Mouse (Mus musculus) retina, postnatal 7 days (tissue): Measurements from ENCODE around the gene Naglu.
A peak's percentile ranks its signal among the peaks of the same experiment; 100 is the strongest.

ENCODE experiments used
- DNase-seq: peaks from one replicate; pipeline ENCODE4 v3.0.0-alpha.2; 2012; ENCODE audit warnings: low read depth, low spot score

Naglu gene

DNA sequence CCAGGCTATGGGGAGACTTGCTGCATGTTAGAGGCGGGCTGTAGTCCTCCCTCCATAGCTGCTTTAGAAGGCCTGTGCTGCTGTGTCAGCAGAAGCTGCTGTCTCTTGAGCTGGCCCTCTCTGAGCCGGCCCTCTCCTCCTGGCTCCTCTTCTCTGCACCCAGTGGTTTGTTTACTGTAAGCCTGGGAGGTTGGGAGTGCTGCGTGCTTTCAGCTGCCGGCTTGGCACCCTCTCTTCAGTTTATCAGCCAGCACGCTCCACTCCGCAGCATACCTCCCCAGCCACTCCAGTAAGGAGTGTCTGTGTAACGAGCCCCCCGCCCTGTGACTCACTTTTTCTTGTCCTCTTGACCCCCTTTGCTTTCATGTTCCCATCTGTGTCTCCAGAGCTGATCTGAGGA lies 12.9 kb upstream of the Naglu start:
- DNase-seq = no peak

DNA sequence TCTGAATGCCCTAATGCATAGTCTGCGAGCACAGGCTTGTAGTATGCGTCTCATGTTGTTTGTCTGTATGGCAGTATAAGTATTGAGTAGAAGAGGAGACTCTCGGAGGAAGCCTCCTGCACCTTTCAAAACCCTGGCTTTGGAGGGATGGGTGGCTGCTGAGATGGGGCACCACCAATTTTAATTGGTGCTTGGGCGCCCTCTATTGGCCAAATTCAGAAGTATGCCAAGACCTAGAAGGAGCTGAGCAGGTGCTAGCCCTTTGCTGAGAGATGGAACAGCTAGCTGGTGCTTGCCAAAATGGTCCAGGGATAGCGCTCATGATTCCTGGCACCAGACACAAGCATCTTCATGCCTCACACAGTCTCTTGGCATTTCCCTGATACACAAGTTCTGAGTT lies 12.0 kb upstream of the Naglu start:
- DNase-seq = peak; percentile 65

DNA sequence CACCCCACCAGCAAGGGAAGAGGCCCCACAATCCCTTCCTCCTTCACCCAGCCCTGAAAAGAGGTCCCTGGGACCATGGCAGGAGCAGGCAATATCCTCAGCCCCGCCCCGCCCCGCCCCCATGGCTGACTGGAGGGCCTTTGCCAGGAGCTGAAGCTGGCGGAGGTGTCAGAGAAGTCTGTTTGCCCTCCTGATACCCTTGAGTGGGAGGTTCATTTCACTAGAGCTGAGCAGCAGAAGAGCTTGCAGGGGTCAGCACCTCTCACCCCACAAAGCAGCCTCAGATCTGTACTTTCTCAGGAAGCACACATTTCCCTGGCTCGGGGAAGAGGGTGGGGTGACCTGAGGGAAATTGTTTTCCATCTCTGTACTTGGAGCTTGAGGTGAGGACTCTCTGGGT lies 11.1 kb upstream of the Naglu start:
- no peak for DNase-seq

DNA sequence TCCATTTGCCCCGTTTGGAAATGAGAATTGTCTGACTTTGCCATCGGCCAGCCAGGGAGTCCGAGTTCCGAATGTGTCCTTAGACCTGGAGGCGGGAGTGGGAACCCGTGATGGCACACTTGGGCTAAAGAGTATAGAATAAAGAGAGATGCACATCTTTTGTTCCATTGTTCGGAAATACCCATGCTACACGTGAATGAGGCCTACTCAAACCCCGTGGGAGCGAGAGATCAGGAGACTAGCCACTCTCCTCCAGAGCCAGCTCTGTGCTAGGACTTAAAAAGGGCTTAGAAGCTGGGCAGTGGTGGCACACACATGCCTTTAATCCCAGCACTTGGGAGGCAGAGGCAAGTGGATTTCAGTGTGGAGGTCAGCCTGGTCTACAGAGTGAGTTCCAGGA lies 10.3 kb upstream of the Naglu start:
- DNase-seq = no peak

DNA sequence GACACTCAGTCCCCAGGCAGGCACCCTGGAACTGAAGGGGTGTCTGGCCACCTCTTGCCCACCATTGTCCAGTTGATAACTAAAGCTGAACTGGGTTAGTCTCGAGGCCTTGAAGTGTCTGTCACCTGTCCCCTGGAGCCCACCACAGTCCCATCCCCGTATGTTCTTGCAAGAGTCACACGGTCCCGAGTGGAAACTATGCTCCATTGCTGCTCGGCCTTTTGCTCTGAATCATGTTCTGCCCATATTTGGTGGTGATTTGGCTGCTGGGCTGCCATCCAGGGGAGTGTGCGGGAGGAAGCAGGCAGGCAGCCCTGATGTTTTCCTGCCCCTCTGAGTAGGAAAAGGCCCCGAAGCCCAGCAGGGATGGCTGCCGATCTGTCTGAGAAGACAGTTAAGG lies 9.7 kb upstream of the Naglu start:
- DNase-seq = no peak

DNA sequence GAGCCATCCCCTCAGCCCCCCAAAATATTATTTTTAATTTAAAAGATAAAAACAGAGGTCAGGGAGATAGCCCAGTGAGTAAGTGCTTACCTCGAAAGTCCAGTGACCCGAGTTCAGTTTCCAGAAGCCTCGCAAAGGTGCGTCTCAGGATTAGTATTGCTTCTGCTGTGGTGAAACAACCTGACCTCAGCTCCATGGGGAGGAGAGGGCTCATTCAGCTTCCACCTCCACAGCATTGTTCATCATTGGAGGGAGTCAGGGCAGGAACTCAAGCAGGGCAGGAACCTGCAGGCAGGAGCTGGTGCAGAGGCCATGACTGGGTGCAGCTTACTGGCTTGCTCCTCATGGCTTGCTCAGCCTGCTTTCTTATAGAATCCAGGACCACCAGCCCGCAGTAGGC lies 8.8 kb upstream of the Naglu start:
- no peak for DNase-seq

DNA sequence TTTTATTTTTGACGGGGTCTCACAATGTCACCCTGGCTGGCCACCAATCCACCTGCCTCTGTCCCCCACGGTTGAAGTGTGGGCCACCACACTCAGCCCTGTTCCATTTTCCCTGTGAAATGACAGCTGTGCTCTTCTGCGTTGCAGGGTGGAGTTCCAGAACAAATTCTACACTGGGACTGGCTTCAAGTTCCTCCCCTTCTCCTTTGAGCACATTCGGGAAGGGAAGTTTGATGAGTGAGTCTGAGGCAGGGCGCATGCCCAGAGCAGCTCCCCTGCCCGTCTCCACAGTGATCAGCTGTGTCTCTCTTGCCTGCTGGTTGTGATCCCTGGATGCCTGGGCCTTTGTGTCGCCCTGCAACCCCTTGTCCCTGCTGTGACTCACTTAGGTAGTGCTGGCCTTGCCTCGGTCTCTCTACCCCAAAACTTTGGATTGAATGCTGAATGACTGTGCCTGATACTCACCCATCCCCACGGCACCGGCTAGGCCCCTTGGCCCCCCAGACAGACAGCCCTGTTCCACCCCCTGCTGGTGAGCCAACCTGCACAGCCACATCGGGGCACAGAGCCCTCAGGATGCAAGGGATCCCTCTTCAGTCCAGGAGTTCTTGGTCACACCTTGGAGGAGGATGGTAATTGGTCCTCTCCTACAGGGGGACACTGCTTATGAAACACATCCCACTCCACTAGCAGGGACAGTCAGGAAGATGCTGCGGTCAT lies 7.5 kb upstream of the Naglu start:
- no peak for DNase-seq

DNA sequence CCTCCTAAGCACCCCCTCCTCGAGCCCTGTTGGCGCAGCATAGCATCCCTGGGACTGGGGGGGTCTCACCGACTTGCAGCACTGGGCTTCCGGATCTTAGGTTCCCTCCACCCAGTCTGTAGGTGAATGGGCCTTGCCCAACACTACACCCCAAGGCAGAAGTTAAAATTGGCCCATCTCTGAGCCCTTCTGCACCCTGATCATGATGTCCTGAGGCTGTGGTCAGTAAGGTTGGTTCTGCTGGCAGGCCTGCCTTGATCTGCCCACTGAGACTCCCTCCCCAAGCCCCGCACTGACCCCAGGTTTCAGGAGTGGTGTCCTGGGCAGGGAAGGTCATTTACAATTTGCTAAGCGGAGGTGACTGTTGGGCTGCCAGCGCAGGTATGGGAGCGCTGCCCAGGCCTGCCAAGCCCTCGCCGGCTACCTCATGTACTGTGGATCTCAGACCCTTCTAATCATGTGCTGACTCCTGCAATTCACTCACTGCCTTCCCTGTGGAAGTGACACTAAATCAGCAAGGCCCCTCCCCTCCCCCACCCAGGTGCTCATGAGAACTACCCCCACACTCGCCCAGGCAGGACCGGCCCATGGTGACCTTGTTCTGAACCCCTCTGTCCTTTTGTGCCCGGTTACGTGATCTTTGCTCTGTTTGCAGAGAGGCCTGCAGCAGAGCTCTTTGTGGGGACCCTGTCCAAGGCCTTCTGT lies 6.7 kb upstream of the Naglu start:
- no peak for DNase-seq

DNA sequence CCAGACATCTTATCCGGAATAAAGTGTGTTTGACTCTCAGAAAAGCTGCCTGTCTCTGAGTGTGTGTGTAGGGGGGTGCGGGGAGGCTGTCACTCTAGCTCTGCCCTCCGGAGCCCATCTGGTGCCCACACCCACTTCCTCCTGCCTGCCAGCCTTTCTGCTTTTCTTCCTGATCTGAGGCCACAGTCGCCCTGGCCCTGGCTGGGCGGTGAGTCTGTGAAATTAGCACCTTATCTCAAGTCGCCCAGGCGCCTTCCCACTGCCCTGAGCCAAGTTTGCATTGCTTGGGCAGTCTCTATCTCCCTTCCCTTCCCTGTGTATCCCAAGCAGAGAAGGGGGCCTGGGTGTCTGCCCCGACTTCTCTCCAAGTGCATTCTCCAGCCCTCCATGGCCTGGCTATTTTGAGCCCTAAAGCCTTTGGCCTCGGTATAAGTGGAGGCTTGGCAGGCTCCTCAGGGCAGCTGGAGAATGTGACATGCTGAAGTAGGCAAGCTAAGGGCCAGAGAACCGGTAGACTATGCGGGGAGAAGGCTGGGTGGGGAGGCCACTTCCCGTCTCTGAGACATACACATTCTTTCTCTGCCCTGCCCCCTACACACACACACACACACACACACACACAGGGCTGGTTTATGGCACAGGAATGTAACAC lies 6.0 kb upstream of the Naglu start:
- DNase-seq = no peak

DNA sequence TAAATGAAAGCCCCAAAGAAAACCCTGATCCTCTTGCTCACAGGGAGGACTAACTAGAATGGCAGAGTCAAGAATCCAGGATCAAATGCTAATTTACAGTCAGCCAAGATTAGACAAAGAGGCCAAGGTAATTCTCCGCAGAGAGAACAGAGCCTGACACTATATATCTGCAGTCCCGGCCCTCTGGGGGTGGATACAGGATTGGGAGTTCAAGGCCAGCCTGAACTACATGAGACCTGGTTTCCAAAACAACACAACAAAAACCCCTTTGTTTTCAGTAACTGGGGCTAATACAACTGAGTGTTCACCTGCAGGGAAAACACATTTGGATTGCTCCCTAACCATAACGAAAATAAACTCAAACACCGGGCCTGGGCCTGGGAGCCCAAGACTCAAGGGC lies 5.3 kb upstream of the Naglu start:
- DNase-seq = no peak

DNA sequence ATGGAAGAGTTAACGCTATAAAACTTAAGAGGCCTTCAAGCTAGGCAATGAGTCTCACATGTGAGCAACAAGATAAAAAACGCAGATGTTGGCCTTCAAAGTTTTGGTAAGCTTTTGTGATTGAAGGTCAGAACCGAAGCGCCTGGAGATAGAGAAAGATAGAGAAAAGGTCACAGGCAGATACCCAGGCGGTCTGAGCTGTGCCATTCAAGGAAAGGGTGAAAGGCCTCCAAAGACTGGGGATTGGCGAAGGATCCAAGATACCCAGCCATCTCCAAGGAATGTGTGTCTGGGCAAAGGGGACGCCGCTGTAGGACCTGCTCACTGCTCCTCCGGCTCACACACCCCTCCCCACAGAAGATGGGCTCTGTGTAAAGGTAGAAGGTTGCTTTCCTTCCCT lies 4.8 kb upstream of the Naglu start:
- no peak for DNase-seq

DNA sequence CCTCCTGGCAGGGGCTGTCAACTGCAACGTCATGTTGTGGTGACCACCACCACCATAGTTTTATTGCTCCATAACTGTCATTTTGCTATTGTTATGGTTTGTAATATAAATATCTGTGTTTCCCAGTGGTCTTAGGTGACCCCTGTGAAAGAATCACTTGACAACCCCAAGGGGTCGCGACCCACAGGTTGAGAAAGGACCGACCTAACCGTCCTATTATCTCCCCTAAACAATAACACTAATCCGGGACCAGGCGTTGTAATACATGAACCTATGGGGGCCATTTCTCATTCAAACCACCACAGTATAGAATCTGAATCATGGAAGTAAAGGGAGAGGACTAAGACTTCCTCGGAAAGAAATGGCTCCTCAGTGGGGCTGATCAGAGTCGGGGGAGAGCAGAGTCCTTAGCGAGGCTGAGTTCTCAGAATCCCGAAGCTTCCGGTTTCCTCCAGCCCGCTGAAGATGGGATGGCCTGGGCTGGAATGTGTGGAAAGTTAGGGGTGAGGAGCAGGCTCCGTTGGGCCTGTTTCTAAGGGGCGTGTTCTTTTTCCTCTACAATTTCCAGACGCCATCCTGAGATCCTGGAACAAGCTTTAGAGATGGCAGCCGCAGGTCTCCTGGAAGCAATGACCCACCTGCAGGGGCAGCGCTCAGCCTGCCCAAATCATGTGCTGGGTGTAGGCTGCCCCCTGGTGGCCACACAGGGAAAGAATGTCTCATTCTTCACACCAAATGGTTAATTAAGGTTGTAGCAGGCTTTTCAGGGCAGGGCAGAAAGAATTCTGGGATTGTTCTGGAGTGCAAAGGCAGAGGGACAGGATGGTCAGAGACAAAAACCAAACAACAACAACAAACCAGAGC lies 3.0 kb upstream of the Naglu start:
- DNase-seq = peak; percentile 61

DNA sequence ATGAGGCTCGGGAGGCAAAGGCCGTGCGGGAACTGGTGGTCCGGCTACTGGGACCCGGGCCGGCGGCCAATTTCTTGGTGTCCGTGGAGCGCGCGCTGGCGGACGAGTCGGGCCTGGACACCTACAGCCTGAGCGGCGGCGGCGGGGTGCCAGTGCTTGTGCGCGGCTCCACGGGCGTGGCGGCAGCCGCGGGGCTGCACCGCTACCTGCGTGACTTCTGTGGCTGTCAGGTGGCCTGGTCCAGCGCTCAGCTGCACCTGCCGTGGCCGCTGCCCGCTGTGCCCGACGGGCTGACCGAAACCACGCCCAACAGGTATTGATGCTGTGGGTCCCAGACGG lies 346 bp downstream of the Naglu start:
- DNase-seq = no peak

DNA sequence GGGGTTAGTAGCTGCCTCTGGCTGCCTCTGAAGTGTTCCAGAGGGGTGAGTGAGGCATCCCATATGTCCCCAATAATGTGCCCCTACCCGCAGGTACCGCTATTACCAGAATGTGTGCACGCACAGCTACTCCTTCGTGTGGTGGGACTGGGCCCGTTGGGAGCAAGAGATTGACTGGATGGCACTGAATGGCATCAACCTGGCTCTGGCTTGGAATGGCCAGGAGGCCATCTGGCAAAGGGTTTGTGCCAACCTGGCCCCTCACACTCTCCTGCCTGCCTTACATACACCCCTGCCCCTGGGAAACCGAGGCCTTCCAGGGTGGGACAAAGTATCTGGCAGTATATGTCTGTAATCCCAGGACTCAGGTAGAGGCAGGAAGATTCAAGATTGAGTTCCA lies 1.2 kb downstream of the Naglu start:
- no peak for DNase-seq

DNA sequence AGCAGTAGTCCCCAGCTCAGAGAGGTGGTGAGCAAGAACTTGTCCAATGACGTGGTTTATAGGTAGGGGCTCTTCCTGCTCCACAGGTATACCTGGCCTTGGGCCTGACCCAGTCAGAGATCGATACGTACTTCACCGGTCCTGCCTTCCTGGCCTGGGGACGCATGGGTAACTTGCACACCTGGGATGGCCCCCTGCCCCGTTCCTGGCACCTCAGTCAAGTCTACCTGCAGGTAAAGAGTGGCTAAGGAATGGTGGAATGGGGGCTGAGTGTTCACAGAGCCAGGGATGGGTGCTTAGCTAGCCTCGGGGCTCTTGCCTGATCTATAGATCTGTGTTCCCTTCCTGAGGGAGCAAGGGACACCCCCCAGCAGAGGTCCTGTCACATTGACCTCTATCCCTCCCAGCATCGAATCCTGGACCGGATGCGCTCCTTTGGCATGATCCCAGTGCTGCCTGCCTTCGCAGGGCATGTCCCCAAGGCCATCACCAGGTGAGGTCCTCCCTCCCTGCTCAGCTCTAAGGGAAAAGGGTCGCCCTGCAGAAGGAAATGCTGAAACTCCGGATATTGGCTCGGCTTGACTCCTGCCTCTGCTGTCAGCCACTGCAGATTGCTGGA lies 2.1 kb downstream of the Naglu start:
- DNase-seq = no peak

DNA sequence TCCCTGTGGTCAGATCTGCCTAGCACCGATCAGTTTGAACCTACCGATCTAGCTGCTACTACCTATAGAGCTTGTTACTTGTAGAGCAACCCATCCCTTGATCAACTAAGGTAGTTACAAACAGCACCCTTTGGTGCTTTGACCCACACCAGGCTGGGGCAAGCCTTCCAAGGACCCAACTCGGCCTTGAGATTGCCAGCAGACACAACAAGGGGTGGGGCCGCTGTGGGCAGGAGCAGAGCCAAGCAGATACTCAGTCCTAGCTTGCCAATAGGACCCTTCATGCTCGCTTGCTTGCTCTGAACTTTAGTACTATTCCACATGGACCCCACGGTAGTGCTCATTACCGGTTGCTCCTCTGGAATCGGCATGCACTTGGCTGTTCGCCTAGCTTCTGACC lies 8.3 kb downstream of the Naglu start, which contains the start of gene Hsd17b1:
Gene Hsd17b1 (plus strand): TSS at position 291 of the 400 bp plus-strand sequence.
- DNase-seq = no peak

DNA sequence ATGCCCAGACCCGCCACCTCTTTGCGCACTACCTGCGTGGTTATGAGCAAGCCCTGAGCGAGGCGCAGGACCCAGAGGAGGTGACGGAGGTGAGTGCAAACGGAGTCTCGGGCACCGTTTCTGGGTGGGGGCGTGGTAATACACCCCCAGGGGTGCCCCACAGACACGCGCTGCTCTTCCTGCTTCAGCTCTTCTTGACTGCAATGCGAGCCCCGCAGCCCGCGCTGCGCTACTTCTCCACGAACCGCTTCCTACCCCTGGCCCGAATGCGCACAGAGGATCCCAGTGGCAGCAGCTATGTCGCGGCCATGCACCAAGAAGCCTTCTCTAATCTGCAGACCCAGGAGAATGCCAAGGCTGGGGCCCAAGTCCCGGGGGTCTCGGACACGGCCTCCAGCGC lies 9.9 kb downstream of the Naglu start:
- DNase-seq = no peak

DNA sequence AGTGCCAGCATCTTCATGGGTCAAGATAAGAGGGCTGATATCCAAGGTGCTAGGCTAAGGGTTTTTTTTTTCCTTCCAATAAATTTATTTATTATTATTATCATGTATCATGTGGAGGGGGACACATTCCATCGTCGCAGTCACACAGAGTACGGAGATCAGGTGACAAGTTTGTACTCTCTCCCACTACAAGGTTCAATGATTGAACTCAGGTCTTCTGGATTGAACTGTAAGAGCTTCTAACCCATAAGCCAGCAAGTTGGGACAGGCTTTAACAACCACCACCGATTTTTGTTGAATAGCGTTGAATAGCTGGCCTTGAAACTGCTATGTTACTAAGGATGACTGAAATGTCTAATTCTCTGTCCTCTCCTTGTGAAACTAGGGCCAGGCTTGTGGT lies 10.6 kb downstream of the Naglu start:
- no peak for DNase-seq

DNA sequence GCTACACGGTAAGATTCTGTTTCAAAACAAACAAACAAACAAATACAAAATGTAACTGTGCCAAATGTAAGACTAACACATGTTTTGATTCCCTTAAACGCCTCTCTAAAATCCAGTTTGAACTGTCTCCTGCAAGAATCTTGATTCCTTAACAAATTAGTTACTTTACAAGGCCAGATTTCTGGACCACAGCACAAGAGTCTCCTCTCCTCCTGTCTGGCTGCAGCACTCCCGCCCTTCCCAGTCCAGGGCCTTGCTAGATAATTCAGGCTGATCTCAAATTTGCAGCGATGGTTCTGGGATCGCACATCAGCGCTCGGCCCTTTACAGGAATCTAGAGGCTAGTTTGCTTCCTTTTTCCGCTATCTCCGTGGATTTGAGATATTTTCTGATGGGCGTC lies 11.8 kb downstream of the Naglu start:
- DNase-seq = no peak

DNA sequence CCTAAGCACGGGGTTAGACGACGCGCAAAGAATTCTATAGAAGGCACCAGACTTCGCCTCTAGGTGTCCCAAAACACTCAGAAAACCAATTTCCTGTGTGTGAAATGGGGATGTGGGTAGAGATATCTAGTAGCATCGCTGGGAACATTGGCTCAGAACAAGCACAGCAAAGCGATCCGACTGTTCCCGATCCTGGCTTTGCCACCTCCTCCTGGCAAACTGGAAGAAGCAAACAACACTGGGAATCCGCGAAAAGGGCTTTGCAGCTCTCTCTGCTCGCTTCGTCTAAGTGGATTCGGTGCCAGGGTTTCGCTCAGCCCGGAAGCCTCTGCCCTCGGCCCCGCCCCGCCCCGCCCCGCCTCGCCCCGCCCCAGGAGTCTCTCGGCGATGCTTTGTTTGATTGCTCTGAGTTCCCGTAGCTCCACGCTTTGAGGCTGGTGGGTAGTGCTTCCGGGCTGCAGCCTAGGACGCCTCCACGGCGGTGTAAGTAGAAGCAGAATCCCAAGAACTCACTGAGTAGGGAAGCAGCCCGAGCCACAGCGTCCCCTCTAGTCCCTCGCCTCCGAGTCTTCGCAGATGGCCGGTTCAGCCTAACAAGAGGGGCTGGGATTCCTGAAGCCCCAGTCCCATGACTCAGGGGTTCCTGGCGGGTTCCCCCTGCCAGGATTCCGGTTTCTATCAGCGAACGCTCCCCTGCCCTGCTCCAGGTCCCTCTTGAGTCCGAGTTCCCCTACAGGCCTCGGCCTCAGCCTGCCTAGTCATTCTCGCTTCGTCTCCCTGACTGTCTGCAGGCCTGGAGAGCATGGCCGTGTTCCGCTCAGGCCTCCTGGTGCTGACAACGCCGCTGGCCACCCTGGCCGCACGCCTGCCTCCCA lies 12.6 kb downstream of the Naglu start, which contains the start of gene Coasy:
Gene Coasy (plus strand): TSS at position 358 of the 875 bp plus-strand sequence.
- DNase-seq = peak; percentile 88
